Mouse (Mus musculus): Measurements from ENCODE around the gene Tekt3.

DNA sequence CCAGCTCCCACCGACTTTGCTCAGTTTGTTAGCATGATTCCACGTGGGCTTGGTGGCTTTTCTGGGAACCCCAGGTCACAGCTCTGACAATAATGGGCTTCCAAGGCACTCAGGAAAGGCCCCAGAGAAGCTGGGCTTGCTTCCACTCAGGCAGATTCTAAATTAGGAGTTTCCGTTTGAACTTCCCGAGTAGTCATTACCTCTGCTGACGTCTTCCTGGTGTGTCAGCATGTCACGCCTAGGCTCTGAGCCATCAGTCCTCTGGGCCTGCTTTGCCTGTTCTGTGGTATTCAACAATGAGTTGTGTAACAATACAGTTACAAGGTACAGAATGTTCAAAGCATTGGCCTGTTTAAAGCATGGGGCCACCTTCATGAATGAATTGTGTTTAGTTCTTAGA is 74.8 kb downstream of the Tekt3 start:
- no peak for TF ChIP-seq CTCF (IDR thresholded peaks at IDR 0.05; ENCODE audit: borderline replicate concordance, insufficient read depth, low read depth, low read length)
- no peak for TF ChIP-seq POLR2A (IDR thresholded peaks at IDR 0.05; ENCODE audit: borderline replicate concordance, insufficient read depth, low read length)

All from cerebellum, adult 2 months (tissue).